Mouse (Mus musculus) cerebellum, adult 2 months (tissue): ENCODE measurements around the gene Cask.

Experiments used
- CTCF ChIP-seq: fragments of 200-500 bp; IDR thresholded peaks from 2 replicates; pipeline ENCODE4 v1.5.1; 2011; ENCODE audit warnings: low read depth, mild to moderate bottlenecking, control low read depth, low read length, moderate library complexity, borderline replicate concordance; ENCODE audit not compliant: insufficient read depth
- POLR2A ChIP-seq: fragments of 200-500 bp; IDR thresholded peaks from 2 replicates; pipeline ENCODE4 v1.6.1; 2011; ENCODE audit warnings: low read length, control low read depth, borderline replicate concordance; ENCODE audit not compliant: insufficient read depth

- TF ChIP-seq CTCF (no peak), POLR2A (no peak)
These were observed 2.7 kb downstream of the Cask start for GRCm38 (mm10) chrX:13848473-13848872.
